In genomic region chr6:134091398-134091801, GRCm38 (mm10) we compare ENCODE assay signal across 16 mouse cellular contexts. TPM values are rescaled to one million over a fixed set of nuclear protein-coding genes. Genes with fewer than 3 reads are reported as not detected.
DNase-seq lines count a peak whose midpoint lies in the region; ATAC-seq and TF ChIP-seq lines count a peak whose summit lies in the region.
"Had no signal": no experiment of that assay in that cellular context is flagged by ENCODE, and none has a peak within 500 bp of the region (broad histone marks: within the 10 kb centered on the region; RNA-seq: fewer than 3 reads in every experiment).

No protein-coding gene starts in this region.

- peaks cover 15% of the 10 kb centered on the region for H3K36me3 ChIP-seq in heart, embryonic 12.5 days
- no peaks in the 10 kb centered on the region for H3K36me3 ChIP-seq in lung, embryonic 16.5 days (ENCODE audit: control insufficient read depth, insufficient read depth, low read length)
- no peaks in the 10 kb centered on the region for H3K36me3 ChIP-seq in stomach, embryonic 14.5 days (ENCODE audit: control insufficient read depth, insufficient read depth, low read length)
- H3K36me3 ChIP-seq in midbrain, postnatal 0 days (ENCODE audit: insufficient read depth, low read length): no peaks in the 10 kb centered on the region
- H3K36me3 ChIP-seq: neural tube, embryonic 15.5 days had no signal

- peaks cover 71% of the 10 kb centered on the region for H3K4me1 ChIP-seq in heart, embryonic 12.5 days (replicated peaks)
- peaks cover 31% of the 10 kb centered on the region for H3K4me1 ChIP-seq in lung, embryonic 16.5 days (replicated peaks; ENCODE audit: control insufficient read depth, insufficient read depth, low read length)
- no peaks in the 10 kb centered on the region; the same call in 1 of the 2 replicates for H3K4me1 ChIP-seq in stomach, embryonic 14.5 days (ENCODE audit: control insufficient read depth, insufficient read depth, low read length)
- no peaks in the 10 kb centered on the region for H3K4me1 ChIP-seq in midbrain, postnatal 0 days (ENCODE audit: insufficient read depth, low read length)

- peak overlapping the region; percentile 84 for H3K27ac ChIP-seq in heart, embryonic 12.5 days (ENCODE audit: poor library complexity, severe bottlenecking)
- H3K27ac ChIP-seq in lung, embryonic 16.5 days (ENCODE audit: low read length): peak overlapping the region; percentile 77
- no peak overlapping the region for H3K27ac ChIP-seq in stomach, embryonic 14.5 days (ENCODE audit: low read length)
- H3K27ac ChIP-seq in midbrain, postnatal 0 days (ENCODE audit: low read depth, low read length): no peak overlapping the region
- H3K27ac ChIP-seq: layer of hippocampus, adult 2 months; liver, embryonic 14.5 days; neural tube, embryonic 15.5 days had no signal

- H3K9ac ChIP-seq in heart, embryonic 12.5 days: no peak overlapping the region
- no peak overlapping the region for H3K9ac ChIP-seq in lung, embryonic 16.5 days (ENCODE audit: low read length)
- no peak overlapping the region for H3K9ac ChIP-seq in stomach, embryonic 14.5 days (replicated peaks; ENCODE audit: low read depth, low read length)
- no peak overlapping the region for H3K9ac ChIP-seq in midbrain, postnatal 0 days (replicated peaks; ENCODE audit: low read length, poor library complexity, severe bottlenecking)
- H3K9ac ChIP-seq: liver, embryonic 14.5 days; neural tube, embryonic 15.5 days had no signal

- DNase-seq in heart, adult 9 months (ENCODE audit: low spot score in 2 of 2): no peak
- DNase-seq in lung, postnatal 25 days (ENCODE audit: low spot score): no peak
- DNase-seq in fibroblast of lung, adult 2 months (ENCODE audit: low read depth): peak; percentile 96
- DNase-seq in midbrain, postnatal 0 days (ENCODE audit: low spot score): no peak
- DNase-seq in left cerebral cortex, adult 18-20 months (ENCODE audit: low spot score in 2 of 2): no peak
- DNase-seq: cerebellum, postnatal 14 days; gastrocnemius, postnatal 14 days; right cerebral cortex, postnatal 4 days had no signal

- no peaks in the 10 kb centered on the region for H3K27me3 ChIP-seq in heart, embryonic 12.5 days (replicated peaks)
- H3K27me3 ChIP-seq in lung, embryonic 16.5 days (ENCODE audit: control insufficient read depth, insufficient read depth, low read depth, low read length): no peaks in the 10 kb centered on the region
- no peaks in the 10 kb centered on the region for H3K27me3 ChIP-seq in stomach, embryonic 14.5 days (ENCODE audit: control insufficient read depth, insufficient read depth, low read length)
- no peaks in the 10 kb centered on the region for H3K27me3 ChIP-seq in midbrain, postnatal 0 days (ENCODE audit: insufficient read depth, low read length)
- H3K27me3 ChIP-seq: neural tube, embryonic 15.5 days had no signal

- no peak overlapping the region for H3K4me2 ChIP-seq in heart, embryonic 12.5 days
- H3K4me2 ChIP-seq in lung, embryonic 16.5 days (ENCODE audit: low read depth, low read length): no peak overlapping the region
- H3K4me2 ChIP-seq in stomach, embryonic 14.5 days (replicated peaks; ENCODE audit: low read depth, low read length): no peak overlapping the region
- H3K4me2 ChIP-seq in midbrain, postnatal 0 days (ENCODE audit: low read depth, low read length, poor library complexity, severe bottlenecking): no peak overlapping the region
- H3K4me2 ChIP-seq: neural tube, embryonic 15.5 days had no signal

- TF ChIP-seq CTCF in midbrain, postnatal 0 days (IDR thresholded peaks at IDR 0.05): no peak

- no peak overlapping the region for H3K4me3 ChIP-seq in heart, embryonic 12.5 days
- no peak overlapping the region for H3K4me3 ChIP-seq in lung, embryonic 16.5 days (ENCODE audit: low read length)
- no peak overlapping the region for H3K4me3 ChIP-seq in stomach, embryonic 14.5 days (ENCODE audit: low read depth, low read length)
- no peak overlapping the region for H3K4me3 ChIP-seq in midbrain, postnatal 0 days (ENCODE audit: low read depth, low read length)
- H3K4me3 ChIP-seq: layer of hippocampus, adult 2 months; neural tube, embryonic 15.5 days had no signal

- no peak for ATAC-seq in heart, embryonic 12.5 days (ENCODE audit: insufficient number of reproducible peaks, low FRiP score)
- peak; percentile 55 for ATAC-seq in lung, embryonic 16.5 days (ENCODE audit: low read depth)
- ATAC-seq in stomach, embryonic 14.5 days (ENCODE audit: insufficient number of reproducible peaks, insufficient read depth, low FRiP score, low read depth): 0 out of 2 replicates have a peak, but pooled peaks have one; percentile 20
- no peak for ATAC-seq in midbrain, postnatal 0 days (ENCODE audit: low FRiP score)
- ATAC-seq: CD4-positive, CD25-positive, alpha-beta regulatory T cell, adult 4 months; forebrain, embryonic 14.5 days had no signal

- no peaks in the 10 kb centered on the region for H3K9me3 ChIP-seq in heart, embryonic 12.5 days (replicated peaks)
- H3K9me3 ChIP-seq in lung, embryonic 16.5 days (ENCODE audit: control insufficient read depth, low read length): no peaks in the 10 kb centered on the region
- H3K9me3 ChIP-seq in stomach, embryonic 14.5 days (ENCODE audit: control insufficient read depth, low read depth, low read length): no peaks in the 10 kb centered on the region
- no peaks in the 10 kb centered on the region for H3K9me3 ChIP-seq in midbrain, postnatal 0 days (ENCODE audit: low read length)
- H3K9me3 ChIP-seq: neural tube, embryonic 15.5 days had no signal

- 71% methylated on average over 8 of the region's 8 CpGs for WGBS in heart, embryonic 12.5 days
- WGBS in lung, embryonic 16.5 days: 45% methylated on average over 8 of the region's 8 CpGs
- WGBS in stomach, embryonic 14.5 days: 44% methylated on average over 8 of the region's 8 CpGs
- WGBS in midbrain, postnatal 0 days: 67% methylated on average over 8 of the region's 8 CpGs

RNA-seq across cellular contexts. Expression of gene Etv6, which starts 55.9 kb away (rescaled TPM):
- polyA plus RNA-seq in heart, embryonic 12.5 days (2016; fragmentation: Nextera tagmentation; extraction: Ambion mirVana): 19.9 and 20.9 TPM in 2 replicates
- 12.6 and 14.0 TPM in 2 replicates for polyA plus RNA-seq in lung, embryonic 16.5 days (2015; fragmentation: Nextera tagmentation; extraction: Ambion mirVana)
- 16.0 and 17.7 TPM in 2 replicates for polyA plus RNA-seq in stomach, embryonic 14.5 days (2014; fragmentation: Nextera tagmentation; extraction: Ambion mirVana)
- 7.2 and 9.3 TPM in 2 replicates for total RNA-seq in midbrain, postnatal 0 days (2014; rRNA removed)
- 2.0 and 2.9 TPM in 2 replicates for polyA plus RNA-seq in midbrain, postnatal 0 days (2015; fragmentation: Nextera tagmentation; extraction: Ambion mirVana)
- 10 to 100 TPM; 15.3 to 18.6 TPM for total RNA-seq in left cerebral cortex, adult 18-20 months (2021)

Comparison
In these comparisons a context has a peak if more than half of its experiments do, and no peak if none do; other contexts are left out.
1. ATAC-seq: peak in lung, embryonic 16.5 days (single experiment) and stomach, embryonic 14.5 days (single experiment); none in heart, embryonic 12.5 days (single experiment) and midbrain, postnatal 0 days (single experiment).
2. H3K27ac ChIP-seq: peak in heart, embryonic 12.5 days (single experiment) and lung, embryonic 16.5 days (single experiment); none in stomach, embryonic 14.5 days (single experiment) and midbrain, postnatal 0 days (single experiment).